Mouse (Mus musculus): Measurements from ENCODE around the gene Cyp2c54.
"Not testable (repeated sequence)": the region's sequence is repeated elsewhere in the genome, so short reads cannot be mapped to it uniquely, and the experiment has no call there.

The Cyp2c54 gene

GRCm38 (mm10) chr19:40073701-40074100 is at the start of gene Cyp2c54:
Cyp2c54 (minus strand) TSS chr19:40073827.
- Histone ChIP-seq H3K36me3 (ENCODE audit: control insufficient read depth, insufficient read depth, low read length, poor library complexity, severe bottlenecking) (no peaks in the 10 kb centered on the region), H3K27me3 (ENCODE audit: control insufficient read depth, insufficient read depth, low read length, poor library complexity, severe bottlenecking) (no peaks in the 10 kb centered on the region)
- no peak for DNase-seq (ENCODE audit: low read depth, low spot score)

GRCm38 (mm10) chr19:40119624-40120023 is 46.0 kb upstream of the Cyp2c54 start:
- not testable (repeated sequence) for H3K27me3 ChIP-seq (ENCODE audit: control insufficient read depth, insufficient read depth, low read length, poor library complexity, severe bottlenecking); DNase-seq (ENCODE audit: low read depth, low spot score); H3K36me3 ChIP-seq (ENCODE audit: control insufficient read depth, insufficient read depth, low read length, poor library complexity, severe bottlenecking)

DNA sequence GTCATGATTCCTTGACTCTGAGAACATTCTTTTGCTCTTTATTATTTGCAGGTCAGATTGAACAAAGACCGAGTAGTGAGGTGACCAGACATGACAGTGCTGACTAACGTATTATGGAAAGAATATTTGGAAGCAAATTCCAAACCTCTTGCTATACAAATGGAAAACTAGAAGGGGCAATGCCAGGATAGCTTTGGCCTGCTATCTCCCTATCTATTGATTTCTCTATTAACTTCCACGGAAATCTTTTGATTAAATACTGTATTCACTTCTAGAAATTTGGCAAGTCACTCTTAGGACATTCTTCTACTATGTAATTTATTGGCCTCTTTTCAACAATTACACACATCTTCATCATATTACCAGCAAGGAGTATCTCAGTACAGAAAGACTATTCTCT is 17.5 kb upstream of the Cyp2c54 start:
- Histone ChIP-seq H3K36me3 (ENCODE audit: control insufficient read depth, insufficient read depth, low read length, poor library complexity, severe bottlenecking) (no peaks in the 10 kb centered on the region), H3K27me3 (ENCODE audit: control insufficient read depth, insufficient read depth, low read length, poor library complexity, severe bottlenecking) (no peaks in the 10 kb centered on the region)
- no peak for DNase-seq (ENCODE audit: low read depth, low spot score)

GRCm38 (mm10) chr19:40089421-40089820 is 15.8 kb upstream of the Cyp2c54 start, which contains the start of gene Cyp2c50:
Cyp2c50 (plus strand) TSS chr19:40089688.
- not testable (repeated sequence) for H3K27me3 ChIP-seq (ENCODE audit: control insufficient read depth, insufficient read depth, low read length, poor library complexity, severe bottlenecking)

GRCm38 (mm10) chr19:40088381-40088780 is 14.8 kb upstream of the Cyp2c54 start:
- Histone ChIP-seq H3K36me3 (ENCODE audit: control insufficient read depth, insufficient read depth, low read length, poor library complexity, severe bottlenecking) (no peaks in the 10 kb centered on the region), H3K27me3 (ENCODE audit: control insufficient read depth, insufficient read depth, low read length, poor library complexity, severe bottlenecking) (no peaks in the 10 kb centered on the region)
- DNase-seq (ENCODE audit: low read depth, low spot score): no peak

More at GRCm38 (mm10) chr19:40089421-40089820, 15.8 kb upstream of the Cyp2c54 start, which contains the start of gene Cyp2c50:
- not testable (repeated sequence) for H3K36me3 ChIP-seq (ENCODE audit: control insufficient read depth, insufficient read depth, low read length, poor library complexity, severe bottlenecking); DNase-seq (ENCODE audit: low read depth, low spot score)

- not testable (repeated sequence) for H3K36me3 ChIP-seq (ENCODE audit: control insufficient read depth, insufficient read depth, low read length, poor library complexity, severe bottlenecking); DNase-seq (ENCODE audit: low read depth, low spot score); H3K27me3 ChIP-seq (ENCODE audit: control insufficient read depth, insufficient read depth, low read length, poor library complexity, severe bottlenecking)
Observed at GRCm38 (mm10) chr19:39992140-39992539, 81.5 kb downstream of the Cyp2c54 start, which contains the start of gene Cyp2c37. Cyp2c37 (plus strand) TSS chr19:39992424.

GRCm38 (mm10) chr19:39989471-39989870 is 84.2 kb downstream of the Cyp2c54 start:
- Histone ChIP-seq H3K36me3 (ENCODE audit: control insufficient read depth, insufficient read depth, low read length, poor library complexity, severe bottlenecking) (no peaks in the 10 kb centered on the region), H3K27me3 (ENCODE audit: control insufficient read depth, insufficient read depth, low read length, poor library complexity, severe bottlenecking) (no peaks in the 10 kb centered on the region)
- no peak for DNase-seq (ENCODE audit: low read depth, low spot score)

Measured in splenic B cell, adult 2 months (primary cell).